Mouse (Mus musculus) mouse trophoblast stem cell (cell line): ENCODE results near the gene Psmd9.

Experiments used
- in situ Hi-C, 2 experiments: fragments of 300-500 bp; cut with MseI, MboI; formaldehyde crosslinking; loops; 2 replicates in 1 of 2; 3 replicates in 1 of 2; pipeline ENCODE4 v1.15.1; 2025

Gene Psmd9

GRCm38 (mm10) chr5:123169284-123169683, at the start of gene Psmd9:
Gene Psmd9 (plus strand): TSS chr5:123169413.
- in situ Hi-C loops, result no loop called here

- in situ Hi-C loops, result loop anchor here (5.0 kb wide), 1 partner anchor 37 kb away; no protein-coding TSS in a partner anchor
Observed at GRCm38 (mm10) chr5:123120624-123121215, 48.5 kb upstream of the Psmd9 start.

GRCm38 (mm10) chr5:123122181-123122580, 47.0 kb upstream of the Psmd9 start:
- in situ Hi-C loops, result loop anchor here (5.0 kb wide), 1 partner anchor 35 kb away; no protein-coding TSS in a partner anchor

- in situ Hi-C loops, result no loop called here
Observed at GRCm38 (mm10) chr5:123125105-123125504, 44.1 kb upstream of the Psmd9 start.

- in situ Hi-C loops, result no loop called here
Observed at GRCm38 (mm10) chr5:123125638-123126406, 43.4 kb upstream of the Psmd9 start.

GRCm38 (mm10) chr5:123127031-123127430, 42.2 kb upstream of the Psmd9 start:
- in situ Hi-C loops, result no loop called here

GRCm38 (mm10) chr5:123128426-123129169, 40.6 kb upstream of the Psmd9 start:
- in situ Hi-C loops, result no loop called here

GRCm38 (mm10) chr5:123129170-123129757, 39.9 kb upstream of the Psmd9 start:
- in situ Hi-C loops, result no loop called here

- in situ Hi-C loops, result no loop called here
Observed at GRCm38 (mm10) chr5:123130030-123130813, 39.0 kb upstream of the Psmd9 start.

- in situ Hi-C loops, result no loop called here
Observed at GRCm38 (mm10) chr5:123130814-123131148, 38.4 kb upstream of the Psmd9 start.

GRCm38 (mm10) chr5:123132308-123133071, 36.7 kb upstream of the Psmd9 start, which contains the start of gene Rhof:
Gene Rhof (minus strand): TSS chr5:123132692.
- in situ Hi-C loops, result no loop called here

GRCm38 (mm10) chr5:123133083-123133783, 36.0 kb upstream of the Psmd9 start:
- in situ Hi-C loops, result no loop called here

- in situ Hi-C loops, result no loop called here
Observed at GRCm38 (mm10) chr5:123133784-123134143, 35.4 kb upstream of the Psmd9 start.

- in situ Hi-C loops, result no loop called here
Observed at GRCm38 (mm10) chr5:123134186-123134874, 34.9 kb upstream of the Psmd9 start.

GRCm38 (mm10) chr5:123134875-123135382, 34.3 kb upstream of the Psmd9 start:
- in situ Hi-C loops, result no loop called here

GRCm38 (mm10) chr5:123135471-123136360, 33.5 kb upstream of the Psmd9 start:
- in situ Hi-C loops, result no loop called here

GRCm38 (mm10) chr5:123136361-123137043, 32.7 kb upstream of the Psmd9 start:
- in situ Hi-C loops, result no loop called here
